Mouse (Mus musculus): Measurements from ENCODE around the gene Map10.

- TF ChIP-seq CTCF (IDR thresholded peaks at IDR 0.05; ENCODE audit: low read depth, low read length) (no peak), POLR2A (IDR thresholded peaks at IDR 0.05; ENCODE audit: extremely low read depth, insufficient read depth, low read length) (no peak)
Observed at GRCm38 (mm10) chr8:125638411-125639058, 31.1 kb upstream of the Map10 start.
